Mouse (Mus musculus): Measurements from ENCODE around the gene Cdk9. TPM values are rescaled to one million over a fixed set of nuclear protein-coding genes. Genes with fewer than 3 reads are reported as not detected.

Cdk9 gene
- polyA plus RNA-seq, 1 experiment, result 197 TPM

DNA sequence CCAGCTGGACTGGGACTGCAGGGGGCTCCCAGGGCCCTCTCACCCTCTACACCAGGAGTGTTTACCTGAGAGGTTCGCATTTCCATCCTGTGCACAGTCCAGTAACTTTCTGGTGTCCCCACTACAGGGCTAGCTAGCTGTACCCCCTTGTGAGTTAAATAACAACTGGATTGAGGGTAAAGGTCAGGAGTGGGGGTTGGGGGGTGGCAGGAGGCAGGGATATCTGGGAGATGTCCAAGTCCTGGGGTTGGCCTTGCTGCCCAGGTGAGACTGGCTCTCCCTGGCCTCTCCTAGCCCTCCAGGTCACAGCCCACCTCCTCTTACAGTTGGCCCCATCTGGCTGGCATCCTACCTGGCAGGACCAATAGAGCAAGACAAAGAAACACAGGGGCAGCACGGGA, 8.9 kb downstream of the Cdk9 start, which contains the start of gene Fpgs:
TSS of gene Fpgs (minus strand) at position 125 of the 401 bp plus-strand sequence.
- TF ChIP-seq CTCF (IDR thresholded peaks at IDR 0.05; ENCODE audit: borderline replicate concordance, extremely low read depth, insufficient read depth, insufficient read length) (no peak), POLR2A (IDR thresholded peaks at IDR 0.05; ENCODE audit: borderline replicate concordance, extremely low read depth, insufficient read depth, insufficient read length, poor library complexity, severe bottlenecking) (no peak)
- no peak for DNase-seq (ENCODE audit: low read depth)

DNA sequence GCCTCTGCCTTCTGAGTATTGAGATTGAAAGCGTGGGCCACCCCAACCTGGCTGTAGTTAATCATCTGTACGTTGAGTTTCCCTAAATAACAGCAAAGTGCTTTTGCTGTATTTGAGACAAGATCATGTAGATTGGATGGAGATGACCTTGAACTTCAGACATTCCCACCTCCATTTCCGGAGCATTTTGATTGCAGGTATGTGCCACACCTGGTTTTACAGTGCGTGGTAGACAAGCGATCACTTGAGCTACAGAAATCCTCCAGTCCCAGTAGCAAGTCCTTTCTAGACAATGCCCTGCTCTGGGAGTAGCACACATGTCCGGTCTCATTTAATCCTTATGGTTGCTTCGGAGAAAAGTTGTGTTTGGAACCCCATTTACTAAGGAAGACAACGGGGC, 9.8 kb downstream of the Cdk9 start:
- DNase-seq (ENCODE audit: low read depth), result no peak
- no peak for TF ChIP-seq POLR2A (IDR thresholded peaks at IDR 0.05; ENCODE audit: borderline replicate concordance, extremely low read depth, insufficient read depth, insufficient read length, poor library complexity, severe bottlenecking)
- no peak for TF ChIP-seq CTCF (IDR thresholded peaks at IDR 0.05; ENCODE audit: borderline replicate concordance, extremely low read depth, insufficient read depth, insufficient read length)

DNA sequence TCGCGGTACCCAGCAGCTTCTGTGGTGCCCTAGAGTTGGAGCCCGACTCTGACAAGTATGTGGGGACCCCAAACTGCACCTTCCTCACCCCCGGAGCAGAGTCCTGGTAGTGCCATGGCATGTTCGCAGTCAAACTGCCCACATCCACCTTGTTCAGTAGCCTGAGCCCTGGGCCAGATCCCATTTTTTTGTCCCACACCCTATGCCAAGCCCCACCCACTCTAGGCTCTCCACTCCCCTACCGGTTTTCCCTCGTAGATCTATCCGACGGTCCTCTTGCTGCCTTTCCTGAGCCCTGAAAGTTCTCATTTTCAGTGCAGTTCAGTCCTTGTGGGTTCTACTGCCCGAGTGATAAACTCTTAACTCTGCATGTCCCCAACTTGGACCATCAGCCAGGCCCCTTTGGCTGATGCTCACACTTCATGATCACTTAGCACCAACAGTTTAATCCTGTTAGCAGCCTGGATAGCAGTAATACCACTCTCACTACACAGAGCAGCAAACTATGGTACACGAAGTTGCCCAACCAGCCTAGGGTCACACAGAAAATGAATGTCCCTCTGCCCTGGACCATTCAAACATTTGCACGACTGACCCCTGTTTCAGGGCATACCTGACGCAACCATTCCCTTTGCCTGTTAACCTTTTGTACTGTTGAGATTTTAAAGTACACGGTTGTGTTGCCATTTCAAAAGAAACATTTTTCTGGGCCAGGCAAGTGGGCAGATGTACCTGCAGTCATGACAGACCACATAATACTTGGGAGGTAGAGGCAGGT, 11.7 kb downstream of the Cdk9 start:
- TF ChIP-seq POLR2A (IDR thresholded peaks at IDR 0.05; ENCODE audit: borderline replicate concordance, extremely low read depth, insufficient read depth, insufficient read length, poor library complexity, severe bottlenecking) (no peak), CTCF (IDR thresholded peaks at IDR 0.05; ENCODE audit: borderline replicate concordance, extremely low read depth, insufficient read depth, insufficient read length) (no peak)
- no peak for DNase-seq (ENCODE audit: low read depth)

DNA sequence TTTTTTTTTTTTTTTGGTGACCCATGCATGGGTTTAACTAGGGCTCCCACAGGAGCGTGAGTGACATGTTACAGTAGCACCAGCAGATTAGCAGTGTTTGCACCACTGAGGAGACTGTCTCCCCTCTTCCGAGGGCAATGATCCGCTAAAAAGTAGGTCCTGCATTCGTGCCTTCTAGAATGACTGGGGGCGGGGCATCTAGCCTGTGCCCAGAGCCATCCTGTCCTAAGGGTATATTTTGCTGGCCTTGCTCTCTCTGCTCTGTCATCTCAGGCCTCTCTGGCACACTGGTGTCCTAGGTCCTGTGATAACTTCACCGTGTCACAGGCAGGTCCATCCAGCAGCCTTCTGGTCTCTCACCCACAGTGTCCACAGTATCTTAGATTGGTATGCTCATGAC, 13.2 kb downstream of the Cdk9 start:
- no peak for DNase-seq (ENCODE audit: low read depth)
- TF ChIP-seq POLR2A (IDR thresholded peaks at IDR 0.05; ENCODE audit: borderline replicate concordance, extremely low read depth, insufficient read depth, insufficient read length, poor library complexity, severe bottlenecking) (no peak), CTCF (IDR thresholded peaks at IDR 0.05; ENCODE audit: borderline replicate concordance, extremely low read depth, insufficient read depth, insufficient read length) (no peak)

DNA sequence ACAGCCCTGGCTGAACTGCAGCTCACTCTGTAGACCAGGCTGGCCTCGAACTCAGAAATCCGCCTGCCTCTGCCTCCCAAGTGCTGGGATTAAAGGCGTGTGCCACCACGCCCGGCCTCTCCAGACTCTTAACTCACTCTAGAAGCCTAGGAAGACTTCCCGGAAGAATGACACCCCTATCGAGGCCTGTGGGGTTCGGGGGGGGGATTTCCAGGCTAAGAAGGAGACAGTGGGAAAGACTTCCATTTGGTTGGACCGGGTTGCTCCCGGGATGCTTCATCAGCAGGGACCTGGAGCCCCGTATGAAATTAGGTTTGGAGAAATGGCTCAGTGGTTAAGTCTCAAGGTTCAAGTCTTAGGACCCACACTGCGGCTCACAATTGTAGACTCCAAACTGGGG, 18.2 kb downstream of the Cdk9 start:
- no peak for DNase-seq (ENCODE audit: low read depth)
- no peak for TF ChIP-seq POLR2A (IDR thresholded peaks at IDR 0.05; ENCODE audit: borderline replicate concordance, extremely low read depth, insufficient read depth, insufficient read length, poor library complexity, severe bottlenecking)
- TF ChIP-seq CTCF (IDR thresholded peaks at IDR 0.05; ENCODE audit: borderline replicate concordance, extremely low read depth, insufficient read depth, insufficient read length), result no peak

DNA sequence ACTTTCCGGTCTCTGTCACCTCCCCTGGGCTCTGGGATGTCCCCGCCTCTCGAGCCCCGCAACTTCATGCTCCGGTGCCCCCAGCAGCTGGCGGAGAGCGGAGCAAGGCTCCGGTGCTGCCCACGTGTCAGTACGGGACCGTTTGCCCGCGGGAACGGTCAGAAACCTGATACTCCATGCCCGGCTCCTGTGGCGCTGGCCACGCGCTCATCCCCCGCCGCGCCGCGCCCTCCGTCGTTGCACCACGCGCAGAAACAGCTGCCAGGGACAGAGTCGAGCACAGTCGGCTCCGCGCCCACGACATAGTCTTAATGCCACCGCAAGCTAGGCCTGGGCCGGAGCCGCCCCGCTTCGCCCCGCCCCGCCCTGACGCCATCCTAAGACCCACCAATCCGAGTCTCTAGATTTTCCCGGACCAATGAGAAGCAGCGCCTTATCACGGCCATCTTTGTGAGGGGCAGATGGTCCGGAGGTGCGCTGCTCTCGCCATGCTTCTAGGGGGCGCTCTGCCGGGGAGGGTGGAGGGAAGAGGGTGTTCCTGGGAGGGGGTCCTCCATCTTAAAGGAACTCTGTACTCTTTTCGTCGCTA, 19.0 kb downstream of the Cdk9 start:
- DNase-seq (ENCODE audit: low read depth), result peak; percentile 99
- TF ChIP-seq CTCF (IDR thresholded peaks at IDR 0.05; ENCODE audit: borderline replicate concordance, extremely low read depth, insufficient read depth, insufficient read length), result peak; percentile 92
- TF ChIP-seq POLR2A (IDR thresholded peaks at IDR 0.05; ENCODE audit: borderline replicate concordance, extremely low read depth, insufficient read depth, insufficient read length, poor library complexity, severe bottlenecking), result peak; percentile 79

DNA sequence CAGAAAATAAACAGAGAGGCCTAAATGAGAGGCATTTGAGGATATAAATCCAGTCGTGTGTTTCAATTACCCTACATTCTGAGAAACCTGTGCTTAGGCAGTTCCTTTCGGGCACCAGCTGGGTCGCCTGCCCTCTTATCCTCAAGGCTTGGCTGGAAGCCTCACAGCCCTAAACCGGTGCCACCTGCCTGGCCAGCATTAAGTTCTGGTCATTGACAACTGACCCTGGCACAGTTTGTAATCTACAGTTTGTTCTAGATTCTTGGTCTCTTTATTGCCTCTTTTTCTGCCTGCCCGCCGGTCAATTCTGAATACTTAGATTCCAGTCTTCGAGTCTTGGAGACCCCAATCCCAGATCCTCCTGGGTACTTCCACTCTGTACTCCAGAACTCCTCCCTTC, 19.6 kb downstream of the Cdk9 start:
- DNase-seq (ENCODE audit: low read depth), result peak; percentile 6
- no peak for TF ChIP-seq CTCF (IDR thresholded peaks at IDR 0.05; ENCODE audit: borderline replicate concordance, extremely low read depth, insufficient read depth, insufficient read length)
- no peak for TF ChIP-seq POLR2A (IDR thresholded peaks at IDR 0.05; ENCODE audit: borderline replicate concordance, extremely low read depth, insufficient read depth, insufficient read length, poor library complexity, severe bottlenecking)

DNA sequence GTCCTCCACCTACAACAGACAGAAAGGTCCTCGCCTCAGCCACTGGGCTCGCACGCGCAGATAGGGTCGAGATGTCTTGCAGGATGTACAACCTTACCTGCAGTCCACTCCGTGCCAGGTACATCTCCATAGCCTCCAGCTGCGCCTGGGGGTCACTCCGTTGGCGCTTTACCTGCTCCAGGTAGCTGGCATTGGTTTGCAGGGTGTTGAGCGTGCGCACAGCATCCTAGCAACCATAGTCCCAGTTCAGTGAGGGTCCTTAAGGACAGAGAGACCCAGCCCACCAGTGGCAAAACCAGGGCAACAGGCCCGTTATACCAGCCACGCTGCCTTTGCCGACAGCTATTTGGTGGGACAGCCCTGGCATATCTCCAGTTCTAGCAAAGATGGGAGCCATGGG, 20.4 kb downstream of the Cdk9 start:
- no peak for DNase-seq (ENCODE audit: low read depth)
- TF ChIP-seq CTCF (IDR thresholded peaks at IDR 0.05; ENCODE audit: borderline replicate concordance, extremely low read depth, insufficient read depth, insufficient read length) (no peak), POLR2A (IDR thresholded peaks at IDR 0.05; ENCODE audit: borderline replicate concordance, extremely low read depth, insufficient read depth, insufficient read length, poor library complexity, severe bottlenecking) (no peak)

DNA sequence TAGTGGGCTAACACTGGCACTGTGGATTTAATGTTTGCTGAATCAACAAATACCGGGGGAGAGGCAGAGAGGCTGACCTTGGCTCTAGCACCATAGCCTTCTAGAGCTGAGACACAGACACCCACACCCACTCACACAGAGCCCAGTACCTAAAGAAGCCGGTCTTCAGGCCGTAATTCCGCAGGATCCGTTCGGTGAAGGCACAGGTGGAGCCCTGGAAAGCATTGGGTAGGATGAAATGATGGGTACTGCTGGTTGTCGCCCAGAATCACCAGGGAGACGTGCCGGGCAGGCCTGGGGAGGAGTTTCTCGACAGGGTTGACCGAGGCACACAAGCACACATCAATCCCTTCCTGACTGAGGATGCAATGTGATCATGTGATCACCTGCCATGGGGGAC, 21.8 kb downstream of the Cdk9 start:
- DNase-seq (ENCODE audit: low read depth), result no peak
- TF ChIP-seq POLR2A (IDR thresholded peaks at IDR 0.05; ENCODE audit: borderline replicate concordance, extremely low read depth, insufficient read depth, insufficient read length, poor library complexity, severe bottlenecking), result no peak

DNA sequence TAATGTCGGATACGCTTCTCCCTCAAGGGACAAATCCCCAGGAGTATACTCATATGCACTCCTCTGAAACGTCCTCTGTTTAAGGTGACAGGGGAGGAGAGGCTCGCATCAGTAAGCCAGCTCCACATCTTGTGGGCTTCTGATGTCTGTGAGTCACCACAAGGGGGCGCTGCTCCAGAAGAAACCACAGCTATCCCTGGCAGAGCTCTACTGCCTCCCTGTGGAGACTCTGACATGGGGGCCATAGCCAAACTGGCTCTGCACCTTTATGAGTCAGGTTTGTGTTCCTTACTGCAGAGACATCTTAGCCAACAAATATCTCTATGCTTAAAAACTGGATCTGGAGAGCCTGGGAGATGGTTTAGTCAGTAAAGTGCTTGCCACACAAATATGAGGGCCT, 23.5 kb downstream of the Cdk9 start:
- DNase-seq (ENCODE audit: low read depth), result peak; percentile 92
- TF ChIP-seq CTCF (IDR thresholded peaks at IDR 0.05; ENCODE audit: borderline replicate concordance, extremely low read depth, insufficient read depth, insufficient read length), result peak; percentile 100
- TF ChIP-seq POLR2A (IDR thresholded peaks at IDR 0.05; ENCODE audit: borderline replicate concordance, extremely low read depth, insufficient read depth, insufficient read length, poor library complexity, severe bottlenecking), result no peak

DNA sequence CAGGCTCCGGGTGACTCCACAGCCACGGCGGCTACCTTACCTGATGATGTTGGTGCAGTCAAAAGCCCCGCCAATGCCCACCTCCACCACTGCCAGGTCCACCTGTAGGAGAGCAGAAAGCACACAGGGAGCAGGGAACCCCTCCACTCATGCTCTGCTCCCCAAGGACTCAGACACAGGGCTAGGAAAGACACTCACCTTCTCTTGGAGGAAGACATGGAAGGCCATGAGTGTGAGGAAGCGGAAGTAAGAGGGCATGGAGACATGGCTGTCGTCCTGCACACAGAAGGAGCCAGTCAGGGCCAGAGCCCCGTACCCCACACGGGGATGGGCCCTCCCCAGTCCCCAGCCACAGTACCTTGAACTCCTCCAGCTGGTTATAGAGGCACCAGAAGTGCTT, 25.3 kb downstream of the Cdk9 start:
- TF ChIP-seq CTCF (IDR thresholded peaks at IDR 0.05; ENCODE audit: borderline replicate concordance, extremely low read depth, insufficient read depth, insufficient read length) (no peak), POLR2A (IDR thresholded peaks at IDR 0.05; ENCODE audit: borderline replicate concordance, extremely low read depth, insufficient read depth, insufficient read length, poor library complexity, severe bottlenecking) (no peak)
- no peak for DNase-seq (ENCODE audit: low read depth)

DNA sequence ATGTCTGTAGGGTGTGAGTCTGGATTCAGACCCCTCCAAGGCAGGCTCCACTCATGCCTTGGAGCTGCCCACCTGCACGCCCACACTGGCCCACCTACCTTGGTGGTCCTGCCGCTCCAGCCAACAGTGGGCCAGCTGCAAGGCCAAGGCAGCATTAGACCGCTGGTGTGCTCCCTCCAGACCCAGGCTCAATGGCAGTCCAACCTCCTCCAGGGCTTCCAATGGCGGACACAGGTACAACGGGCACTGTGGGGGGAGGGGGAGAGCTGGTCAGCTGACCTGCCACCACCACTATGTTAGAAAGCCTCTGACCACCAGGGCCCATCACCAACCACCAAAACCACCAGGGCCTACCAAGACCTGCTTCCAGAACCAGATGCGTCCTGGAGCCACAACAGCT, 26.2 kb downstream of the Cdk9 start:
- DNase-seq (ENCODE audit: low read depth), result no peak
- no peak for TF ChIP-seq CTCF (IDR thresholded peaks at IDR 0.05; ENCODE audit: borderline replicate concordance, extremely low read depth, insufficient read depth, insufficient read length)
- TF ChIP-seq POLR2A (IDR thresholded peaks at IDR 0.05; ENCODE audit: borderline replicate concordance, extremely low read depth, insufficient read depth, insufficient read length, poor library complexity, severe bottlenecking), result no peak
